Mouse (Mus musculus): ENCODE measurements around the gene Fam178b. TPM values are rescaled to one million over a fixed set of nuclear protein-coding genes. Genes with fewer than 3 reads are reported as not detected.

Gene Fam178b
- total and polyA plus RNA-seq, 2 experiments from 2014 or later = 0.32 TPM; not detected in 1

DNA sequence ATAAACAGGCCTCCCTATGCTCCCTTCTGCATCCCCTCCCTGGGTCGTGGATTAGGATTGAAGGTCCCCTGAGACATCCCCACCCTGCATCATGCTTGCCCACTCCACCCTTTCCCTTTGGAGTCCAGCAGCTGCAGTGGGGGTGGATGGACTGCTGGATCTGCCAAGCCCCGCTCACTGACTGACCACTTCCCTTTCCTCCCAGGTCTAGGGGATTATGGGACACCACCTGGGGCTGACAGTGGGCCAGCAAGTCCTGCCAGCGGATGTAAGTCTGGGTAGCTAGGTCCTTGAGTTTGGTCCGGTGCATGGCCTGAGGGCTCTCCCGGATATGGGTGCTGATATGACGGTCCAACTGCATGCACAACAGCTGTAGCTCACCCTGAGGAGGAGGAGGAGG is 118.9 kb downstream of the Fam178b start:
- 78% methylated on average over 6 of the region's 6 CpGs for WGBS
- no peak for TF ChIP-seq CTCF (IDR thresholded peaks at IDR 0.05)
- no peak for ATAC-seq (ENCODE audit: low FRiP score)
- no peaks in the 10 kb centered on the region for H3K4me1 ChIP-seq (ENCODE audit: insufficient read depth, low read length)
- H3K27ac ChIP-seq (ENCODE audit: low read depth, low read length) = no peak overlapping the region
- H3K4me2 ChIP-seq (ENCODE audit: low read depth, low read length, poor library complexity, severe bottlenecking) = no peak overlapping the region
- no peaks in the 10 kb centered on the region for H3K9me3 ChIP-seq (ENCODE audit: low read length)
- DNase-seq (ENCODE audit: low spot score) = no peak
- H3K4me3 ChIP-seq (ENCODE audit: low read depth, low read length) = no peak overlapping the region
- H3K27me3 ChIP-seq (ENCODE audit: insufficient read depth, low read length) = no peaks in the 10 kb centered on the region
- no peaks in the 10 kb centered on the region for H3K36me3 ChIP-seq (ENCODE audit: insufficient read depth, low read length)
- no peak overlapping the region for H3K9ac ChIP-seq (replicated peaks; ENCODE audit: low read length, poor library complexity, severe bottlenecking)

DNA sequence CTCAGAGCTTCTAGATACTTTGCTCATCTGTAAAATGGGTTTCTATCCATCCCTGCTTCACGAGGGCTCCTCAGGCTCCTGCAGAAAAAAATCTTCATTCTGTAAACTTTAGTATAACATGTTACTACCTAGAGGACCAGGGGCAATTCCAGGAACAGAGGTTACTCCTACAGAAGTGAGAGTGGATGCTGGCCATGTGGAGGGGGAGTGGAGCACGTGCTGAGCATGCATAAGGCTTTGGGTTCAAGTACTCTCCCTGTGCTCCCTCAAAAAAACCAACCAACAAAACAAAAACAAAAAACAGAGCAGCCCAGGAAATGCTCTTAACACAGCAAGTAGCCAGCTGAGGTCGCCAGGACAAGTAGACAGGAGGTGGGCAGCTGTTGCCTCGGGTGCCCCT is 119.4 kb downstream of the Fam178b start:
- 65% methylated on average over 4 of the region's 4 CpGs for WGBS
- Histone ChIP-seq H3K4me2 (ENCODE audit: low read depth, low read length, poor library complexity, severe bottlenecking) (no peak overlapping the region), H3K4me1 (ENCODE audit: insufficient read depth, low read length) (peaks cover 3% of the 10 kb centered on the region; the same call in 1 of the 2 replicates), H3K27me3 (ENCODE audit: insufficient read depth, low read length) (no peaks in the 10 kb centered on the region), H3K9me3 (ENCODE audit: low read length) (no peaks in the 10 kb centered on the region), H3K9ac (replicated peaks; ENCODE audit: low read length, poor library complexity, severe bottlenecking) (no peak overlapping the region), H3K36me3 (ENCODE audit: insufficient read depth, low read length) (no peaks in the 10 kb centered on the region), H3K27ac (ENCODE audit: low read depth, low read length) (no peak overlapping the region), H3K4me3 (ENCODE audit: low read depth, low read length) (no peak overlapping the region)
- DNase-seq (ENCODE audit: low spot score) = no peak
- no peak for ATAC-seq (ENCODE audit: low FRiP score)
- no peak for TF ChIP-seq CTCF (IDR thresholded peaks at IDR 0.05)

DNA sequence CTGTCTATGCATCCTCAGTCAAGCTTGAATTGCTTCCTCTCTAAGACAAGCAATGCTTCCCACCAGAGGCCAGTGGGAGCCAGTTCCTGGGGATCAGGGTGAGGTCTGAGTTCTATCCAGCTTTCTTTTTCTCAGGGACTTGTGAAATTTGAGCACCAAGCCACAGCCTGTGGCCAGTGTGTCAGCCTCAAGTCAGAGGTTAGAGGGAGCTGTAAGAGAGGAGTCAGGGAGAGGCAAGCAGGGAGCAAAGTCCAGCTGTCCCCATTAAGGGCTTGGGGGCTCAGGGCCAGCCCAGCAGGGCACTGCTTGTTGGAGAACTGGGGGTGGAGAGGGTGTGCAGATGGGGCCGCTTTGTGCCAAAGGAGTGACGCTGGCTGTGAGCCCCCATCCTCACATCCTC is 119.8 kb downstream of the Fam178b start:
- no peak overlapping the region for H3K4me3 ChIP-seq (ENCODE audit: low read depth, low read length)
- ATAC-seq (ENCODE audit: low FRiP score) (no peak), DNase-seq (ENCODE audit: low spot score) (no peak)
- no peaks in the 10 kb centered on the region for H3K9me3 ChIP-seq (ENCODE audit: low read length)
- 93% methylated on average over 2 of the region's 2 CpGs for WGBS
- H3K4me1 ChIP-seq (ENCODE audit: insufficient read depth, low read length) = peaks cover 6% of the 10 kb centered on the region; the same call in 1 of the 2 replicates
- H3K4me2 ChIP-seq (ENCODE audit: low read depth, low read length, poor library complexity, severe bottlenecking) = no peak overlapping the region
- no peak overlapping the region for H3K27ac ChIP-seq (ENCODE audit: low read depth, low read length)
- no peak for TF ChIP-seq CTCF (IDR thresholded peaks at IDR 0.05)
- H3K9ac ChIP-seq (replicated peaks; ENCODE audit: low read length, poor library complexity, severe bottlenecking) = no peak overlapping the region
- no peaks in the 10 kb centered on the region for H3K27me3 ChIP-seq (ENCODE audit: insufficient read depth, low read length)
- no peaks in the 10 kb centered on the region for H3K36me3 ChIP-seq (ENCODE audit: insufficient read depth, low read length)

DNA sequence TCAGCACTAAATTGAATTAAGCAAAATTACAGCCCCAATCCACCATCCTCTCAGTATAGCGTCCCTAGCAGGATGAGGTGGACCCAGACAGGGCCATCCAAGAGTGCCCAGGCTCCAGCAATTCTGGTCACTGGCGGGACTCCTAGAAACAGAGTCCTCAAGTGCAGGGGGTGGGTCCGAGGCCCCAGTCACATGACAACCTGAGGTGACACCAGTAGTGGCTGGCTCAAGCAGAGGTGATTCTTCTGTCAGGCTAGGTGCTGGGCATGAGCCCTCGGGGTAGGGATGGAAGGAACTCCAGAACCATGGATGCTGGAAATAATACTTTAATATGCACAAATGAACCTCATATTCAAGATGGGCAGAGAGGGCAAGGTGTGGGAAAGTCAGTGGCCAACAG is 120.6 kb downstream of the Fam178b start:
- no peak for DNase-seq (ENCODE audit: low spot score)
- Histone ChIP-seq H3K36me3 (ENCODE audit: insufficient read depth, low read length) (no peaks in the 10 kb centered on the region), H3K27ac (ENCODE audit: low read depth, low read length) (no peak overlapping the region), H3K27me3 (ENCODE audit: insufficient read depth, low read length) (no peaks in the 10 kb centered on the region), H3K4me2 (ENCODE audit: low read depth, low read length, poor library complexity, severe bottlenecking) (no peak overlapping the region), H3K9me3 (ENCODE audit: low read length) (no peaks in the 10 kb centered on the region), H3K9ac (replicated peaks; ENCODE audit: low read length, poor library complexity, severe bottlenecking) (no peak overlapping the region), H3K4me1 (ENCODE audit: insufficient read depth, low read length) (peaks cover 6% of the 10 kb centered on the region; the same call in 1 of the 2 replicates), H3K4me3 (ENCODE audit: low read depth, low read length) (no peak overlapping the region)
- no peak for TF ChIP-seq CTCF (IDR thresholded peaks at IDR 0.05)
- ATAC-seq (ENCODE audit: low FRiP score) = no peak
- WGBS = 75% methylated on average over 4 of the region's 4 CpGs

GRCm38 (mm10) chr1:36560903-36561302 is 122.1 kb downstream of the Fam178b start:
- H3K4me2 ChIP-seq (ENCODE audit: low read depth, low read length, poor library complexity, severe bottlenecking) = no peak overlapping the region
- no peak overlapping the region for H3K27ac ChIP-seq (ENCODE audit: low read depth, low read length)
- no peaks in the 10 kb centered on the region for H3K9me3 ChIP-seq (ENCODE audit: low read length)
- 69% methylated on average over 6 of the region's 6 CpGs for WGBS
- DNase-seq (ENCODE audit: low spot score) = no peak
- H3K4me3 ChIP-seq (ENCODE audit: low read depth, low read length) = no peak overlapping the region
- ATAC-seq (ENCODE audit: low FRiP score) = no peak
- H3K36me3 ChIP-seq (ENCODE audit: insufficient read depth, low read length) = no peaks in the 10 kb centered on the region
- H3K9ac ChIP-seq (replicated peaks; ENCODE audit: low read length, poor library complexity, severe bottlenecking) = no peak overlapping the region
- no peaks in the 10 kb centered on the region for H3K27me3 ChIP-seq (ENCODE audit: insufficient read depth, low read length)
- peaks cover 6% of the 10 kb centered on the region; the same call in 1 of the 2 replicates for H3K4me1 ChIP-seq (ENCODE audit: insufficient read depth, low read length)
- no peak for TF ChIP-seq CTCF (IDR thresholded peaks at IDR 0.05)

DNA sequence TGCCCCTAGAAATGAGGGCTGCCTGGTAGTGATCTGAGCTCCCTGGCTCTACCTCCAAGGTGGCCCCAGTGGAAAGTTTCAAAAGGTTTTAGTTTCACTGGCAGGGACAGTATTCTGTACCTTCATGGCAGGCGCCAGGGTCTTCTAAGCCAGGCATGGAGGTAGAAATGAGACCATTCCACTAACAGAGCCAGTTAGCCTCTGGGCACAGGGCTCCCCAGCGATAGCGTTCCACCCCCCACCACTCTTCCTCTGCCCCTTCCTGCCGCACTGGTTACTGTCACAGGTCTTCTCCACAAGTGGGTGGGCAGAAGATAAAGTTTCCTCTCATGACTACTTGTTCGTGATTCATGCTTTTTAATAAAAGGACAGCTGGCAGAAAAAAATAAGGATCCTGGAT is 123.1 kb downstream of the Fam178b start:
- WGBS = 76% methylated on average over 5 of the region's 5 CpGs
- TF ChIP-seq CTCF (IDR thresholded peaks at IDR 0.05) = no peak
- Histone ChIP-seq H3K9me3 (ENCODE audit: low read length) (no peaks in the 10 kb centered on the region), H3K9ac (replicated peaks; ENCODE audit: low read length, poor library complexity, severe bottlenecking) (no peak overlapping the region), H3K27me3 (ENCODE audit: insufficient read depth, low read length) (no peaks in the 10 kb centered on the region), H3K36me3 (ENCODE audit: insufficient read depth, low read length) (peaks cover 5% of the 10 kb centered on the region; the same call in 1 of the 2 replicates), H3K27ac (ENCODE audit: low read depth, low read length) (no peak overlapping the region), H3K4me1 (ENCODE audit: insufficient read depth, low read length) (peaks cover 16% of the 10 kb centered on the region; the same call in 1 of the 2 replicates), H3K4me3 (ENCODE audit: low read depth, low read length) (no peak overlapping the region), H3K4me2 (ENCODE audit: low read depth, low read length, poor library complexity, severe bottlenecking) (no peak overlapping the region)
- ATAC-seq (ENCODE audit: low FRiP score) (no peak), DNase-seq (ENCODE audit: low spot score) (no peak)

Data from midbrain, postnatal 0 days (tissue).